Mouse (Mus musculus): ENCODE results near the gene B3gat2.

GRCm38 (mm10) chr1:23731324-23731723, 30.2 kb upstream of the B3gat2 start:
- TF ChIP-seq CTCF (IDR thresholded peaks at IDR 0.05; ENCODE audit: borderline replicate concordance, insufficient read depth, low read depth, low read length) (no peak), POLR2A (IDR thresholded peaks at IDR 0.05; ENCODE audit: borderline replicate concordance, insufficient read depth, low read length) (no peak)

All from cerebellum, adult 2 months (tissue).